8 mouse cellular contexts compared by ENCODE assay signal in genomic region chr6:83317108-83317741, GRCm38 (mm10). TPM values are rescaled to one million over a fixed set of nuclear protein-coding genes. Genes with fewer than 3 reads are reported as not detected.
DNase-seq lines count a peak whose midpoint lies in the region; ATAC-seq lines count a peak whose summit lies in the region.

No protein-coding gene starts in this region.

- H3K4me1 ChIP-seq in megakaryocyte, embryonic 14.5 days = peaks cover 60% of the 10 kb centered on the region

- peak; percentile 86 for ATAC-seq in inflammation-experienced regulatory T-cells, adult 6 months

- peak overlapping the region; percentile 99 for H3K4me3 ChIP-seq in megakaryocyte, embryonic 14.5 days (replicated peaks)

- no peaks in the 10 kb centered on the region for H3K9me3 ChIP-seq in megakaryocyte, embryonic 14.5 days

- H3K27me3 ChIP-seq in megakaryocyte, embryonic 14.5 days (replicated peaks) = no peaks in the 10 kb centered on the region

- H3K36me3 ChIP-seq in megakaryocyte, embryonic 14.5 days (replicated peaks; ENCODE audit: low read length) = peaks cover 22% of the 10 kb centered on the region

- DNase-seq in adrenal gland, adult (ENCODE audit: inconsistent age in 2 of 2, low spot score in 1 of 2) = peak; percentile 92 to 95
- peak; percentile 95 for DNase-seq in embryo, embryonic 10 days (ENCODE audit: low spot score)
- DNase-seq in gastrocnemius, postnatal 10 days = peak; percentile 91
- peak; percentile 79 to 91 for DNase-seq in left cerebral cortex, adult 9 months (ENCODE audit: low spot score in 2 of 2)
- peak; percentile 93 for DNase-seq in right cerebral cortex, adult 2 months (ENCODE audit: low spot score in 2 of 2)
- DNase-seq in urinary bladder, postnatal 10 days (ENCODE audit: low spot score) = peak; percentile 51

RNA-seq across cellular contexts. Expression of gene Mthfd2, which starts 8.5 kb away (rescaled TPM):
- 1 to 10 TPM; 5.0 to 8.0 TPM for total RNA-seq in gastrocnemius, postnatal 10 days (2021)
- polyA plus RNA-seq in inflammation-experienced regulatory T-cells, adult 6 months (2017; shearing (Covaris generic)) = 100 to 1,000 TPM; 129 to 140 (median 134) TPM
- polyA plus RNA-seq in megakaryocyte, embryonic 14.5 days (2012; ENCODE audit: insufficient read depth, low replicate concordance) = 17.8 and 30.5 TPM in 2 replicates

RNA-seq across cellular contexts. Expression of gene Mob1a, which starts 8.6 kb away (rescaled TPM):
- 10 to 100 TPM; 19.7 to 26.0 TPM for total RNA-seq in gastrocnemius, postnatal 10 days (2021)
- polyA plus RNA-seq in inflammation-experienced regulatory T-cells, adult 6 months (2017; shearing (Covaris generic)) = 10 to 100 TPM; 57.7 to 67.7 (median 63.5) TPM
- polyA plus RNA-seq in megakaryocyte, embryonic 14.5 days (2012; ENCODE audit: insufficient read depth, low replicate concordance) = 20.8 and 26.9 TPM in 2 replicates

RNA-seq across cellular contexts. Expression of gene Bola3, which starts 31.7 kb away (rescaled TPM):
- 100 to 1,000 TPM; 175 to 186 TPM for total RNA-seq in gastrocnemius, postnatal 10 days (2021)
- polyA plus RNA-seq in inflammation-experienced regulatory T-cells, adult 6 months (2017; shearing (Covaris generic)) = 10 to 100 TPM; 59.4 to 85.5 (median 73.8) TPM
- polyA plus RNA-seq in megakaryocyte, embryonic 14.5 days (2012; ENCODE audit: insufficient read depth, low replicate concordance) = 46.0 and 113 TPM in 2 replicates

Comparison
In these comparisons a context has a peak if more than half of its experiments do, and no peak if none do; other contexts are left out.
1. Peak in every context shown above with its lines: DNase-seq, ATAC-seq and H3K4me3 ChIP-seq.